Mouse (Mus musculus): ENCODE data around the gene Timm50. TPM values are rescaled to one million over a fixed set of nuclear protein-coding genes. Genes with fewer than 3 reads are reported as not detected.

The Timm50 gene
- polyA plus RNA-seq, 1 experiment from 2014 or later: 169 TPM

GRCm38 (mm10) chr7:28351676-28352191, 39.9 kb upstream of the Timm50 start:
- H3K4me1 ChIP-seq (ENCODE audit: insufficient read depth, low read length): peaks cover 15% of the 10 kb centered on the region
- peak overlapping the region; percentile 99 for H3K9ac ChIP-seq (replicated peaks; ENCODE audit: low read length)
- H3K36me3 ChIP-seq (ENCODE audit: insufficient read depth, low read length): peaks cover 30% of the 10 kb centered on the region
- no peaks in the 10 kb centered on the region for H3K27me3 ChIP-seq (ENCODE audit: insufficient read depth, low read length)
- H3K4me2 ChIP-seq (replicated peaks; ENCODE audit: low read depth, low read length): peak overlapping the region; percentile 90
- no peak for ATAC-seq (ENCODE audit: low FRiP score, low TSS enrichment)
- H3K4me3 ChIP-seq (ENCODE audit: low read length): peak overlapping the region; percentile 98
- WGBS: 36% methylated on average over 4 of the region's 4 CpGs
- no peaks in the 10 kb centered on the region for H3K9me3 ChIP-seq (ENCODE audit: low read length)
- H3K27ac ChIP-seq (ENCODE audit: low read length): no peak overlapping the region

GRCm38 (mm10) chr7:28350155-28350883, 38.4 kb upstream of the Timm50 start, which contains the start of gene Rps16:
Rps16 (plus strand) TSS chr7:28350652.
- peaks cover 30% of the 10 kb centered on the region for H3K36me3 ChIP-seq (ENCODE audit: insufficient read depth, low read length)
- H3K27me3 ChIP-seq (ENCODE audit: insufficient read depth, low read length): no peaks in the 10 kb centered on the region
- H3K27ac ChIP-seq (ENCODE audit: low read length): peak within 1 kb of the TSS; percentile 96
- H3K9ac ChIP-seq (replicated peaks; ENCODE audit: low read length): peak within 1 kb of the TSS; percentile 99
- H3K4me1 ChIP-seq (ENCODE audit: insufficient read depth, low read length): peaks cover 15% of the 10 kb centered on the region
- under 1% methylated on average over 50 of the region's 50 CpGs for WGBS
- H3K4me3 ChIP-seq (ENCODE audit: low read length): peak within 1 kb of the TSS; percentile 98
- ATAC-seq (ENCODE audit: low FRiP score, low TSS enrichment): peak; percentile 93
- H3K9me3 ChIP-seq (ENCODE audit: low read length): no peaks in the 10 kb centered on the region
- peak within 1 kb of the TSS; percentile 90 for H3K4me2 ChIP-seq (replicated peaks; ENCODE audit: low read depth, low read length)

- H3K36me3 ChIP-seq (ENCODE audit: insufficient read depth, low read length): peaks cover 18% of the 10 kb centered on the region
- H3K4me2 ChIP-seq (replicated peaks; ENCODE audit: low read depth, low read length): no peak overlapping the region
- H3K9me3 ChIP-seq (ENCODE audit: low read length): no peaks in the 10 kb centered on the region
- H3K9ac ChIP-seq (replicated peaks; ENCODE audit: low read length): 0 out of 2 replicates have a peak overlapping the region, but pooled peaks have one; percentile 9
- no peaks in the 10 kb centered on the region for H3K27me3 ChIP-seq (ENCODE audit: insufficient read depth, low read length)
- no peak for ATAC-seq (ENCODE audit: low FRiP score, low TSS enrichment)
- H3K27ac ChIP-seq (ENCODE audit: low read length): no peak overlapping the region
- H3K4me1 ChIP-seq (ENCODE audit: insufficient read depth, low read length): peaks cover 15% of the 10 kb centered on the region
- WGBS: 83% methylated on average over 7 of the region's 7 CpGs
- H3K4me3 ChIP-seq (ENCODE audit: low read length): no peak overlapping the region
Measured at GRCm38 (mm10) chr7:28348601-28349000, 36.7 kb upstream of the Timm50 start.

DNA sequence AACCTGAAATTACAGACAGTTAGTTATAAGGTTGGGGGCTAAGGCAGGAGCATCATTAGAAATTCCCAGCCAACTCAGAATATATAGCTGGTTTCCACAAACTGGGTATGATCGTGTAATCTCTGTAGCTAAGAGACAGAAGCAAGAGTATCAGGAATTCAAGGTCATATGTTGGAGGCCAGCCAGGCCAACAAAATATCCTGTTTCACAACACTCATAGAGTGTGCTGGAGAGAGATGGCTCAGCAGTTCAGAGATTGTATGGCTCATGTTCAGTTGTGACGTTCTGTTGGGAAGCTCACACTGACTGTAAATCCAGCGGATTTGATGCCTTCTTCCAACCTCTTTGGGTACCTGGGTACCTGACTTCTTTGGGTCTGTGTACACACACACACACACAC, 35.9 kb upstream of the Timm50 start:
- no peaks in the 10 kb centered on the region for H3K27me3 ChIP-seq (ENCODE audit: insufficient read depth, low read length)
- H3K9me3 ChIP-seq (ENCODE audit: low read length): no peaks in the 10 kb centered on the region
- 54% methylated on average over 3 of the region's 3 CpGs for WGBS
- no peak overlapping the region for H3K4me2 ChIP-seq (replicated peaks; ENCODE audit: low read depth, low read length)
- H3K4me1 ChIP-seq (ENCODE audit: insufficient read depth, low read length): peaks cover 15% of the 10 kb centered on the region
- no peak overlapping the region for H3K9ac ChIP-seq (replicated peaks; ENCODE audit: low read length)
- no peak overlapping the region for H3K4me3 ChIP-seq (ENCODE audit: low read length)
- peaks cover 10% of the 10 kb centered on the region; the same call in 1 of the 2 replicates for H3K36me3 ChIP-seq (ENCODE audit: insufficient read depth, low read length)
- no peak overlapping the region for H3K27ac ChIP-seq (ENCODE audit: low read length)
- no peak for ATAC-seq (ENCODE audit: low FRiP score, low TSS enrichment)

DNA sequence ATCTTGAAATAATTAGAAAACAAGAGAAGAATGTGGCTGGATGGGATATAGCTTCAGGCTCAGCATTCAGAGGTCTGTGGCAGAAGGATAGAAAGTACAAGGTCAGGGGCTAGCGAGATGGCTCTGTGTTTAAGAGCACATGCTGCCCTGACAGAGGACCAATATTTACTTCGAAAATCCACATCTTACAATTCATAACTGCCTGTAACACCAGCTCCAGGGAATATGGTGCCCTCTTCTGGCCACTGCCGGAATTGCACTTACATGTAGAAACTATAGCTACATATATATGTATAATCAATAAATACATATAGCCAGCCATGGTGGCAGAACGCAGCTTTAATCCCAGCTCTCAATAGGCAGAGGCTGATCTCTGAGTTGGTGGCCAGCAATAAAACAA, 32.8 kb upstream of the Timm50 start:
- WGBS: 5% methylated on average over 4 of the region's 4 CpGs
- ATAC-seq (ENCODE audit: low FRiP score, low TSS enrichment): no peak

DNA sequence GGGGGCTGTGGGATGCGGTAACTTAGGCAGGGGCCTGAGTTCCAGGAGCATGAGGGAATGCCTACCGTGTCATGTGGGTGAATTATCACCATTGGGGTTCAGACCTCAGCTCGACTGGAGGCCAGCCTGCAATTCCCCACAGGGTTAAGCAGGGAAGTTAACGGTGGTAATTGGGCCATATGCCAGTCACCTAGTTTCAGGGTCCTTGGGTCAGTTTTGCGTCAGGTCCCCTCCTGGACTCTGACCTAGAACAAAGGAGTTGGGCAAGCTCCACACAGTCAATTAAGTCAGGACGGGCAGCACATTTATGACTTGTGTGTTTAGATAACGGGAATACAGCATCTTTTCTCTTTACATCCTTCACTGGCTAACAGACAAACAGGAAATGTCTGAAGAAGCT, 29.5 kb upstream of the Timm50 start:
- no peaks in the 10 kb centered on the region for H3K9me3 ChIP-seq (ENCODE audit: low read length)
- peak overlapping the region; percentile 56 for H3K27ac ChIP-seq (ENCODE audit: low read length)
- 0 out of 2 replicates have a peak overlapping the region, but pooled peaks have one; percentile 12 for H3K4me2 ChIP-seq (replicated peaks; ENCODE audit: low read depth, low read length)
- no peaks in the 10 kb centered on the region for H3K27me3 ChIP-seq (ENCODE audit: insufficient read depth, low read length)
- H3K4me1 ChIP-seq (ENCODE audit: insufficient read depth, low read length): peaks cover 26% of the 10 kb centered on the region
- no peak overlapping the region for H3K4me3 ChIP-seq (ENCODE audit: low read length)
- ATAC-seq (ENCODE audit: low FRiP score, low TSS enrichment): no peak
- no peaks in the 10 kb centered on the region for H3K36me3 ChIP-seq (ENCODE audit: insufficient read depth, low read length)
- 10% methylated on average over 7 of the region's 7 CpGs for WGBS
- peak overlapping the region; percentile 35; the same call in 1 of the 2 replicates for H3K9ac ChIP-seq (replicated peaks; ENCODE audit: low read length)

More for the DNA sequence above, 32.8 kb upstream of the Timm50 start:
- Histone ChIP-seq H3K9ac (replicated peaks; ENCODE audit: low read length) (no peak overlapping the region), H3K27ac (ENCODE audit: low read length) (no peak overlapping the region), H3K4me3 (ENCODE audit: low read length) (no peak overlapping the region), H3K4me2 (replicated peaks; ENCODE audit: low read depth, low read length) (no peak overlapping the region), H3K9me3 (ENCODE audit: low read length) (no peaks in the 10 kb centered on the region), H3K27me3 (ENCODE audit: insufficient read depth, low read length) (no peaks in the 10 kb centered on the region), H3K4me1 (ENCODE audit: insufficient read depth, low read length) (peaks cover 13% of the 10 kb centered on the region), H3K36me3 (ENCODE audit: insufficient read depth, low read length) (no peaks in the 10 kb centered on the region)

- no peak for ATAC-seq (ENCODE audit: low FRiP score, low TSS enrichment)
- Histone ChIP-seq H3K27me3 (ENCODE audit: insufficient read depth, low read length) (no peaks in the 10 kb centered on the region), H3K27ac (ENCODE audit: low read length) (peak overlapping the region; percentile 97), H3K36me3 (ENCODE audit: insufficient read depth, low read length) (no peaks in the 10 kb centered on the region), H3K4me1 (ENCODE audit: insufficient read depth, low read length) (peaks cover 26% of the 10 kb centered on the region), H3K9me3 (ENCODE audit: low read length) (no peaks in the 10 kb centered on the region), H3K4me3 (ENCODE audit: low read length) (peak overlapping the region; percentile 100), H3K9ac (replicated peaks; ENCODE audit: low read length) (peak overlapping the region; percentile 99), H3K4me2 (replicated peaks; ENCODE audit: low read depth, low read length) (peak overlapping the region; percentile 93)
- 70% methylated on average over 19 of the region's 19 CpGs for WGBS
Measured at GRCm38 (mm10) chr7:28339213-28339917, 27.5 kb upstream of the Timm50 start.

DNA sequence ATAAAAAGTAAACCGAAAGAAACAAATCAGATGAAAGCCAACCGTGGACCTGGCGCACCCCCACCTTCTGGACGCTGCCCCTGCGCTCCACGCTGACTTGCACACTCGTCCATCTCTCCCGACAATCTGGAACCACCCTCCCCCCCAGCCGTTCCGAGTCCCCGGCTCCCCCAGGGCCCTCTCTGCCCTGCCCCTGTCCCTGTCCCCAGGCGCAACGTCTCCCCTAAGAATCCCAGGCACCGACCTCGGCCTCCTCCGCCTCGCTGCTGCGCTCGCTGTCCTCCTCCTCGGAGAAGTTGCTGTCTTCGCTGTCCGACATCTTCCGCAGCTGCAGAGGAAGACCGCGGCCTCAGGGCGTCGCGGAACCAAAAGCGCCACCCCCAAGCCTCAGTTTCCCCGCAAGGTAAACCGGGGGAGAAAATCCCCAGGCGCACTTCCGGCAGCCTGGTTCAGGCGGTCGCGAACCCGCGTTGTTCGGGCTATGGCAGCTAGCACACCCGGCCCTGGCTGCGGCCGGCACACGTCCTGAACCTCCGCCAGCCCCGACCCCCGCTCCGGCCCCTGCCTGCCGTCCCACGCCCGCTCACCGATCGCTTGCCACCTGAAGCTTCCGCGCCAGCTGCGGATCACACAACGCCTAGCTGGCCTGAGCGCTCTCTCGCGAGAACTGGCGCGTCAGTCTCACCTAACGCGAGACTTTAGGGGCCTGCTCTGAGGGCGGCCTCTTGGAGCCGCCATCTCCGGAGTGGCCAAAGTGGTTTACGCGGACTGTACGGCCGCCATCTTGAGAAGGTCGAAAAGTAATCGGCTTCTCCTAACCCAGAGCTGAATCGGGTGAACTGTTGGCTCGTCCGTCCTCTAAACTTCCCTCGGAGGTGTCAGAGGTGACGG, 26.5 kb upstream of the Timm50 start, which contains the start of gene Supt5:
Gene Supt5 (minus strand): TSS at position 639 of the 891 bp plus-strand sequence.
- no peaks in the 10 kb centered on the region for H3K27me3 ChIP-seq (ENCODE audit: insufficient read depth, low read length)
- no peaks in the 10 kb centered on the region for H3K9me3 ChIP-seq (ENCODE audit: low read length)
- peak within 1 kb of the TSS; percentile 93 for H3K4me2 ChIP-seq (replicated peaks; ENCODE audit: low read depth, low read length)
- peak within 1 kb of the TSS; percentile 97 for H3K27ac ChIP-seq (ENCODE audit: low read length)
- H3K4me1 ChIP-seq (ENCODE audit: insufficient read depth, low read length): peaks cover 26% of the 10 kb centered on the region
- peak; percentile 99 for ATAC-seq (ENCODE audit: low FRiP score, low TSS enrichment)
- WGBS: under 1% methylated on average over 77 of the region's 77 CpGs
- peak within 1 kb of the TSS; percentile 99 for H3K9ac ChIP-seq (replicated peaks; ENCODE audit: low read length)
- H3K4me3 ChIP-seq (ENCODE audit: low read length): peak within 1 kb of the TSS; percentile 100
- H3K36me3 ChIP-seq (ENCODE audit: insufficient read depth, low read length): no peaks in the 10 kb centered on the region

DNA sequence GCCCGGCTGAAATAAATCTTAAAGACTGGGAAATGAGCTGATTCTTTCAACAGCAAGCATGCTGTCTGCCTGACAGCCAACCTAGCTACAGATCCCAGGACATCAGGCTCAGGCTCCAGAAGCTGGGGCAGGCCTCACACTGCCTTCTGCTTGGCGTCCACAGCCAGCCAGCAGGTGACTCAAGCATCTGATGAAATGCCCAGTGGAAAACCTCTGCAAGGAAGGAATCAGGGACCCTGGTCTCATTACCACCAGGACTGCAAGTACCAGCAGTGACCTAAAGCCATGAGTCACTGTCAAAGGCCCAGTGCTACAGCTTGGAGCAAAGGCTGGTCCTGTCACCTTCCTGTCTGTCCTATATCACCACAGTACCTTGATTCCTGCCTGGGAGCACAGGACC, 23.6 kb upstream of the Timm50 start:
- 88% methylated on average over 2 of the region's 2 CpGs for WGBS
- H3K36me3 ChIP-seq (ENCODE audit: insufficient read depth, low read length): peaks cover 9% of the 10 kb centered on the region
- H3K9ac ChIP-seq (replicated peaks; ENCODE audit: low read length): no peak overlapping the region
- no peak overlapping the region for H3K4me3 ChIP-seq (ENCODE audit: low read length)
- H3K4me2 ChIP-seq (replicated peaks; ENCODE audit: low read depth, low read length): no peak overlapping the region
- no peak for ATAC-seq (ENCODE audit: low FRiP score, low TSS enrichment)
- no peak overlapping the region for H3K27ac ChIP-seq (ENCODE audit: low read length)
- no peaks in the 10 kb centered on the region for H3K27me3 ChIP-seq (ENCODE audit: insufficient read depth, low read length)
- peaks cover 14% of the 10 kb centered on the region for H3K4me1 ChIP-seq (ENCODE audit: insufficient read depth, low read length)
- H3K9me3 ChIP-seq (ENCODE audit: low read length): no peaks in the 10 kb centered on the region
